Mouse (Mus musculus) erythroblast, embryonic 14.5 days (primary cell): Measurements from ENCODE around the gene Prdm16. TPM values are rescaled to one million over a fixed set of nuclear protein-coding genes. Genes with fewer than 3 reads are reported as not detected.

ENCODE experiments used
- H3K27me3 ChIP-seq: 2 replicates; pipeline ENCODE4 v1.6.1; 2012; ENCODE audit warnings: inconsistent platforms; ENCODE audit not compliant: control insufficient read depth
- H3K36me3 ChIP-seq: 2 replicates; pipeline ENCODE4 v1.6.1; 2012; ENCODE audit warnings: mild to moderate bottlenecking, inconsistent platforms; ENCODE audit not compliant: control insufficient read depth
- H3K4me1 ChIP-seq: 2 replicates; pipeline ENCODE4 v1.6.1; 2012; ENCODE audit warnings: inconsistent platforms; ENCODE audit not compliant: control insufficient read depth
- H3K4me3 ChIP-seq: replicated peaks from 2 replicates; pipeline ENCODE3; 2012; ENCODE audit warnings: moderate library complexity, mild to moderate bottlenecking, inconsistent platforms
- H3K9me3 ChIP-seq: 2 replicates; pipeline ENCODE4 v1.6.1; 2012; ENCODE audit warnings: low read length, inconsistent platforms, mixed read lengths; ENCODE audit not compliant: control insufficient read depth
- GATA1 ChIP-seq: IDR thresholded peaks from 2 replicates; pipeline ENCODE4 v1.6.1; 2012; ENCODE audit warnings: low read length, inconsistent platforms, mixed read lengths
- TAL1 ChIP-seq: IDR thresholded peaks from 3 replicates; pipeline ENCODE4 v1.6.1; 2012; ENCODE audit warnings: low read length, inconsistent platforms, mixed read lengths
- polyA plus RNA-seq: library from polyadenylated mRNA; stranded (reverse); fragments of >175 nt; gene quantifications from 2 replicates; pipeline ENCODE4 v1.2.3, GENCODE M21; 2012

Gene Prdm16
- polyA plus RNA-seq, 1 experiment: 0.12 TPM

DNA sequence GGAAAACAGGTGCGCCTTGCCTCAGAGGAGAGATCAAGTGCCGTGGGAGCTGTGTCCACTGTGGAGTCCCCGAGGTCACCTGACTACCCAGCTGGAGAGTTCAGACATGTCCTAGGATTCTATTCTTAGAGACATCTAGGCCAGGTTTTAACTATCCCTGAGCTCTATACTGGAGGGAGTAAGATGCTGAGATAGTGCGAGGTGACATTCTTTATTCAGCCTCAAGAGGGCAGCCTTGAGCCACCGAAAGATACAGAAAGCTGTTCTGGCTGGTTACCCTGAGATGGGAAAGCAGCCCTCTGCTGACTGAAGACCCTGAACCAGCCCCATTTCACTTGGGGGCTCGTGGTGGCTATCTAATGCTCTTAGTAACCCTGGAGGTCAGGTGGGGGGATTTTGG, 307.8 kb downstream of the Prdm16 start:
- H3K36me3 ChIP-seq: no peaks in the 10 kb centered on the region
- H3K4me3 ChIP-seq: no peak overlapping the region
- TF ChIP-seq TAL1 (no peak), GATA1 (no peak)
- H3K9me3 ChIP-seq: no peaks in the 10 kb centered on the region
- H3K27me3 ChIP-seq: no peaks in the 10 kb centered on the region
- H3K4me1 ChIP-seq: peaks cover 5% of the 10 kb centered on the region

DNA sequence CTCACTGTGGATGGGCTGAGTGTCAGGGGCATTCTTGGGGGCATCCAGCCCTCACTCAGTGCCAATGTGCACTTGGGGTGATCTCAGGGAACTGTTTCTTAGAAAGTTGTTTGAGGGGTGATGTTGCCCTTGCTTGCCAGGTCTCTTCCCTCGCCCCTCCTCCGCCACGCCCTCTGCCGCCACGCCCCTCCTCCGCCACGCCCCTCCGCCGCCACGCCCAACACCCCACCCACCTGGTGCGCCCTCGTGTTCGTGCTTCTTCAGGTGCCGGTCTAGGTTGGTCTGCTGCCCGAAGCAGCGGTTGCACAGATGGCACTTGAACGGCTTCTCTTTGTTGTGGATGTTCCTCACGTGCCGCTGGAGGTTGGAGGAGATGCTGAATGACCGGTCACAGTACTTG, 308.2 kb downstream of the Prdm16 start:
- H3K4me1 ChIP-seq: peaks cover 5% of the 10 kb centered on the region
- no peak overlapping the region for H3K4me3 ChIP-seq
- no peaks in the 10 kb centered on the region for H3K9me3 ChIP-seq
- no peak for TF ChIP-seq GATA1
- TF ChIP-seq TAL1: no peak
- no peaks in the 10 kb centered on the region for H3K36me3 ChIP-seq
- no peaks in the 10 kb centered on the region for H3K27me3 ChIP-seq

DNA sequence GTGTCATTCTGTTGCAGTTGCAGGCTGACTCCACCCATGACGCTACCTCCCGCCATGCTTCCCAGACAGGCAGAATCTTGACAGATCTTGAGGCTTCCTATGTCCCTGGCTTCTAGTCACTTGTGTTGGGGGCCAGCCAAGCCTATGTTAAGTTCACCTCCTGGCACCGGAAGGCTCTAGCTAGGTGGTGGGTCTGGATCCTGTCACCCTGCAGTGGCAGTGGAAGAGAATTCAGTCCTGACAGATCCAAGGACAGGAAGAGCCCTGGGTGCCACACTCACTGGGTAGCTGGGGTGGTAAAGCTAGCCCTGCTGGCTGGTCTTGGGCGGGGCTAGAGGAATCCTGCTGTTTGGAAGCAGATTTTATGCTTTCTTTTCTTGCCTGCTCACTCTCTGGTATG, 311.3 kb downstream of the Prdm16 start:
- Histone ChIP-seq H3K9me3 (no peaks in the 10 kb centered on the region), H3K4me3 (no peak overlapping the region), H3K27me3 (no peaks in the 10 kb centered on the region), H3K4me1 (peaks cover 5% of the 10 kb centered on the region), H3K36me3 (no peaks in the 10 kb centered on the region)
- TF ChIP-seq TAL1: no peak
- no peak for TF ChIP-seq GATA1

GRCm38 (mm10) chr4:154313622-154313967, 323.1 kb downstream of the Prdm16 start:
- Histone ChIP-seq H3K9me3 (peaks cover 2% of the 10 kb centered on the region; the same call in 1 of the 2 replicates), H3K4me3 (no peak overlapping the region), H3K27me3 (no peaks in the 10 kb centered on the region), H3K36me3 (no peaks in the 10 kb centered on the region), H3K4me1 (no peaks in the 10 kb centered on the region)
- TF ChIP-seq GATA1: no peak
- TF ChIP-seq TAL1: no peak

GRCm38 (mm10) chr4:154312935-154313621, 323.6 kb downstream of the Prdm16 start:
- Histone ChIP-seq H3K27me3 (no peaks in the 10 kb centered on the region), H3K36me3 (no peaks in the 10 kb centered on the region), H3K4me3 (no peak overlapping the region), H3K4me1 (no peaks in the 10 kb centered on the region), H3K9me3 (peaks cover 2% of the 10 kb centered on the region; the same call in 1 of the 2 replicates)
- no peak for TF ChIP-seq TAL1

DNA sequence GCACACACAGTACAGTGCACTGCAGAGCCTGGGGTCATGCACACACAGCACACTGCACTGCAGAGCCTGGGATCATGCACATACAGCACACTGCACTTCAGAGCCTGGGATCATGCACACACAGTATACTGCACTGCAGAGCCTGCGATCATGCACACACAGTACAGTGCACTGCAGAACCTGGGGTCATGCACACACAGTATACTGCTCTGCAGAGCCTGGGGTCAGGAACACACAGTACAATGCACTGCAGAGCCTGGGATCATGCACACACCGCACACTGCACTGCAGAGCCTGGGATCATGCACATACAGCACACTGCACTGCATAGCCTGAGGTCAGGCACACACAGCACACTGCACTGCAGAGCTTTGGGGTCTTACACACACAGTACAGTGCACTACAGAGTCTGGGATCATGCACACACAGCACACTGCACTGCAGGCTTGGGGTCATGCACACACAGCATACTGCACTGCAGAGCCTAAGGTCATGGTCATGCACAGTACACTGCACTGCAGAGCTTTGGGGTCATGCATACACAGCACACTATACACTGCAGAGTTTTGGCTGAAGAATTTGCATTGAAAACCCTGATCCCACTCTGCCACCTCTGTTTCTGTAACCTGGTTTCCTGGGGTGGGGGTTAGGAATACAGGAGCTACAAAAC, 324.4 kb downstream of the Prdm16 start:
- Histone ChIP-seq H3K36me3 (no peaks in the 10 kb centered on the region), H3K4me1 (no peaks in the 10 kb centered on the region), H3K27me3 (no peaks in the 10 kb centered on the region), H3K9me3 (peaks cover 2% of the 10 kb centered on the region; the same call in 1 of the 2 replicates), H3K4me3 (no peak overlapping the region)
- TF ChIP-seq TAL1 (no peak), GATA1 (no peak)

- Histone ChIP-seq H3K9me3 (peaks cover 2% of the 10 kb centered on the region; the same call in 1 of the 2 replicates), H3K4me3 (no peak overlapping the region)
Measured at GRCm38 (mm10) chr4:154310576-154311262, 326.0 kb downstream of the Prdm16 start.

GRCm38 (mm10) chr4:154309131-154309530, 327.5 kb downstream of the Prdm16 start:
- Histone ChIP-seq H3K4me3 (no peak overlapping the region), H3K27me3 (no peaks in the 10 kb centered on the region), H3K9me3 (peaks cover 2% of the 10 kb centered on the region; the same call in 1 of the 2 replicates), H3K4me1 (no peaks in the 10 kb centered on the region), H3K36me3 (no peaks in the 10 kb centered on the region)
- TF ChIP-seq TAL1 (no peak), GATA1 (no peak)

More at GRCm38 (mm10) chr4:154310576-154311262, 326.0 kb downstream of the Prdm16 start:
- TF ChIP-seq TAL1: no peak
- no peak for TF ChIP-seq GATA1
- Histone ChIP-seq H3K4me1 (no peaks in the 10 kb centered on the region), H3K27me3 (no peaks in the 10 kb centered on the region), H3K36me3 (no peaks in the 10 kb centered on the region)

DNA sequence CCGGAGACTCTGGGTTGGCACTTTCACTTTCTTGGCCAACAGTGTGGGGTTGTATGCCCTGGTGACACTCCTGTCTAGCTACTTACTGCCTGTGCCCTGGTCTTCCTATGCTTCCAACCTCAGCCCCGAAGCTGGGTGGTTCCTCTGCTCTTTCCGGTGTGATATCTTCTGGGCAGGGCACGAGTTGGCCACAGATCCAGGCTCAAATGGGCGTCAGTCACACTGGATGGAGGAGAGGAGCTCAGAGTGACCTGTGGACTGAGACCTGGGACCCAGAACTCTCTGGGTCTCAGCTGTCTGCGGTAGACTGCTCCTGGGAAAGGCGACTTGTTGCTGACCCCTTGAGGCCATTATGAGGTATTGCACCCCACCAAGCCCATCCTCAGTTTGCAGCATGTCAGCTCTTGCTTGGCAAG, 335.2 kb downstream of the Prdm16 start, which contains the start of gene Arhgef16:
TSS of gene Arhgef16 (minus strand) at position 211 of the 416 bp plus-strand sequence.
- Histone ChIP-seq H3K4me3 (no peak within 1 kb of the TSS), H3K4me1 (no peaks in the 10 kb centered on the region), H3K27me3 (peaks cover 27% of the 10 kb centered on the region), H3K9me3 (no peaks in the 10 kb centered on the region), H3K36me3 (no peaks in the 10 kb centered on the region)
- TF ChIP-seq GATA1 (no peak), TAL1 (no peak)
